Mouse (Mus musculus): ENCODE measurements at regions not wholly inside any gene's neighbourhood (a gene's known extent, or its start where the extent isn't known, plus 50 kb on each side); places are given as distances from the start of the nearest gene placed in this dataset.

GRCm38 (mm10) chr1:30751138-30751907 is 122.4 kb downstream of the Phf3 start:
- H3K79me2 ChIP-seq (replicated peaks; ENCODE audit: control insufficient read depth, insufficient read depth, low read length) = no peaks in the 10 kb centered on the region
- 72% methylated on average over 3 of the region's 3 CpGs for WGBS
- no peaks in the 10 kb centered on the region for H3K36me3 ChIP-seq (ENCODE audit: control insufficient read depth, insufficient read depth, low read length)
- no peaks in the 10 kb centered on the region for H3K4me1 ChIP-seq (ENCODE audit: control insufficient read depth, insufficient read depth, low read length)
- H3K9ac ChIP-seq (ENCODE audit: low read depth, low read length) = no peak overlapping the region
- no peak for TF ChIP-seq POLR2A (IDR thresholded peaks at IDR 0.05; ENCODE audit: insufficient read depth, low read depth, low read length)
- no peak for TF ChIP-seq CTCF (IDR thresholded peaks at IDR 0.05)
- TF ChIP-seq EP300 (IDR thresholded peaks at IDR 0.05; ENCODE audit: insufficient read depth, low read depth, low read length) = no peak
- no peak for DNase-seq
- no peak overlapping the region for H3K27ac ChIP-seq
- no peak overlapping the region for H3K4me3 ChIP-seq
- intact Hi-C loops (cut with DNase I) = no loop called here
- no peaks in the 10 kb centered on the region for H3K27me3 ChIP-seq (ENCODE audit: control insufficient read depth, insufficient read depth, low read length)

- Histone ChIP-seq H3K36me3 (ENCODE audit: control insufficient read depth, insufficient read depth, low read length) (no peaks in the 10 kb centered on the region), H3K4me3 (no peak overlapping the region), H3K27ac (no peak overlapping the region), H3K79me2 (replicated peaks; ENCODE audit: control insufficient read depth, insufficient read depth, low read length) (no peaks in the 10 kb centered on the region), H3K27me3 (ENCODE audit: control insufficient read depth, insufficient read depth, low read length) (no peaks in the 10 kb centered on the region), H3K4me1 (ENCODE audit: control insufficient read depth, insufficient read depth, low read length) (no peaks in the 10 kb centered on the region), H3K9ac (ENCODE audit: low read depth, low read length) (no peak overlapping the region)
- TF ChIP-seq POLR2A (IDR thresholded peaks at IDR 0.05; ENCODE audit: insufficient read depth, low read depth, low read length) (no peak), CTCF (IDR thresholded peaks at IDR 0.05) (no peak), EP300 (IDR thresholded peaks at IDR 0.05; ENCODE audit: insufficient read depth, low read depth, low read length) (no peak)
- DNase-seq = no peak
- intact Hi-C loops (cut with DNase I) = no loop called here
These were observed 131.8 kb downstream of the Phf3 start for GRCm38 (mm10) chr1:30741955-30742354.

GRCm38 (mm10) chr1:30740831-30741230 is 132.9 kb downstream of the Phf3 start:
- H3K4me1 ChIP-seq (ENCODE audit: control insufficient read depth, insufficient read depth, low read length) = no peaks in the 10 kb centered on the region
- H3K9ac ChIP-seq (ENCODE audit: low read depth, low read length) = no peak overlapping the region
- intact Hi-C loops (cut with DNase I) = no loop called here
- 51% methylated on average over 3 of the region's 3 CpGs for WGBS
- H3K4me3 ChIP-seq = no peak overlapping the region
- TF ChIP-seq POLR2A (IDR thresholded peaks at IDR 0.05; ENCODE audit: insufficient read depth, low read depth, low read length) (no peak), CTCF (IDR thresholded peaks at IDR 0.05) (peak; percentile 60)
- no peaks in the 10 kb centered on the region for H3K36me3 ChIP-seq (ENCODE audit: control insufficient read depth, insufficient read depth, low read length)
- DNase-seq = no peak
- no peaks in the 10 kb centered on the region for H3K27me3 ChIP-seq (ENCODE audit: control insufficient read depth, insufficient read depth, low read length)
- H3K79me2 ChIP-seq (replicated peaks; ENCODE audit: control insufficient read depth, insufficient read depth, low read length) = no peaks in the 10 kb centered on the region
- no peak overlapping the region for H3K27ac ChIP-seq

- H3K27me3 ChIP-seq (ENCODE audit: control insufficient read depth, insufficient read depth, low read length) = no peaks in the 10 kb centered on the region
- H3K4me1 ChIP-seq (ENCODE audit: control insufficient read depth, insufficient read depth, low read length) = no peaks in the 10 kb centered on the region
- TF ChIP-seq POLR2A (IDR thresholded peaks at IDR 0.05; ENCODE audit: insufficient read depth, low read depth, low read length) (no peak), EP300 (IDR thresholded peaks at IDR 0.05; ENCODE audit: insufficient read depth, low read depth, low read length) (no peak), CTCF (IDR thresholded peaks at IDR 0.05) (no peak)
- H3K36me3 ChIP-seq (ENCODE audit: control insufficient read depth, insufficient read depth, low read length) = no peaks in the 10 kb centered on the region
- whole genome bisulfite sequencing = 55% methylated on average over 2 of the region's 2 CpGs
- no peak for DNase-seq
- H3K79me2 ChIP-seq (replicated peaks; ENCODE audit: control insufficient read depth, insufficient read depth, low read length) = no peaks in the 10 kb centered on the region
- no peak overlapping the region for H3K4me3 ChIP-seq
- H3K27ac ChIP-seq = no peak overlapping the region
- intact Hi-C loops (cut with DNase I) = no loop called here
- H3K9ac ChIP-seq (ENCODE audit: low read depth, low read length) = no peak overlapping the region
These were observed 152.2 kb downstream of the Phf3 start for GRCm38 (mm10) chr1:30721519-30721918.

- intact Hi-C loops (cut with DNase I) = no loop called here
- Histone ChIP-seq H3K4me1 (ENCODE audit: control insufficient read depth, insufficient read depth, low read length) (no peaks in the 10 kb centered on the region), H3K9ac (ENCODE audit: low read depth, low read length) (no peak overlapping the region), H3K27me3 (ENCODE audit: control insufficient read depth, insufficient read depth, low read length) (no peaks in the 10 kb centered on the region), H3K4me3 (no peak overlapping the region), H3K27ac (no peak overlapping the region), H3K79me2 (replicated peaks; ENCODE audit: control insufficient read depth, insufficient read depth, low read length) (no peaks in the 10 kb centered on the region), H3K36me3 (ENCODE audit: control insufficient read depth, insufficient read depth, low read length) (no peaks in the 10 kb centered on the region)
- WGBS = 69% methylated on average over 2 of the region's 2 CpGs
- TF ChIP-seq EP300 (IDR thresholded peaks at IDR 0.05; ENCODE audit: insufficient read depth, low read depth, low read length) (no peak), POLR2A (IDR thresholded peaks at IDR 0.05; ENCODE audit: insufficient read depth, low read depth, low read length) (no peak), CTCF (IDR thresholded peaks at IDR 0.05) (no peak)
- DNase-seq = no peak
These were observed 152.9 kb downstream of the Phf3 start for GRCm38 (mm10) chr1:30720829-30721228.

- intact Hi-C loops (cut with DNase I) = no loop called here
- Histone ChIP-seq H3K27ac (no peak overlapping the region), H3K9ac (ENCODE audit: low read depth, low read length) (no peak overlapping the region), H3K27me3 (ENCODE audit: control insufficient read depth, insufficient read depth, low read length) (no peaks in the 10 kb centered on the region), H3K36me3 (ENCODE audit: control insufficient read depth, insufficient read depth, low read length) (no peaks in the 10 kb centered on the region), H3K4me1 (ENCODE audit: control insufficient read depth, insufficient read depth, low read length) (no peaks in the 10 kb centered on the region), H3K79me2 (replicated peaks; ENCODE audit: control insufficient read depth, insufficient read depth, low read length) (no peaks in the 10 kb centered on the region), H3K4me3 (no peak overlapping the region)
- no peak for DNase-seq
- 89% methylated on average over 5 of the region's 5 CpGs for whole genome bisulfite sequencing
- TF ChIP-seq EP300 (IDR thresholded peaks at IDR 0.05; ENCODE audit: insufficient read depth, low read depth, low read length) (no peak), CTCF (IDR thresholded peaks at IDR 0.05) (no peak), POLR2A (IDR thresholded peaks at IDR 0.05; ENCODE audit: insufficient read depth, low read depth, low read length) (no peak)
These were observed 155.1 kb downstream of the Phf3 start for GRCm38 (mm10) chr1:30718578-30718977.
